Mouse (Mus musculus) skeletal muscle tissue, adult 2 months (tissue): ENCODE results near the gene B3galnt2.
A peak's percentile ranks its signal among the peaks of the same experiment; 100 is the strongest.
"Not testable (repeated sequence)": the region's sequence is repeated elsewhere in the genome, so short reads cannot be mapped to it uniquely, and the experiment has no call there.

ENCODE experiments used
- DNase-seq: peaks from one replicate; pipeline ENCODE4 v3.0.0-alpha.2; 2012; ENCODE audit warnings: low read depth, low spot score

The B3galnt2 gene

GRCm38 (mm10) chr13:13953874-13954832 lies at the start of gene B3galnt2:
Gene B3galnt2, plus strand, starts transcription at chr13:13954469.
- DNase-seq: peak; percentile 99

- no peak for DNase-seq
Measured at GRCm38 (mm10) chr13:13911341-13911740, 42.9 kb upstream of the B3galnt2 start.

GRCm38 (mm10) chr13:13919396-13919795 lies 34.9 kb upstream of the B3galnt2 start:
- no peak for DNase-seq

- DNase-seq: no peak
Measured at GRCm38 (mm10) chr13:13922526-13922925, 31.7 kb upstream of the B3galnt2 start.

GRCm38 (mm10) chr13:13929982-13930381 lies 24.3 kb upstream of the B3galnt2 start:
- no peak for DNase-seq

GRCm38 (mm10) chr13:13954931-13955330 lies 662 bp downstream of the B3galnt2 start:
- DNase-seq: peak; percentile 52

- DNase-seq: no peak
Measured at GRCm38 (mm10) chr13:13956686-13957085, 2.4 kb downstream of the B3galnt2 start.

GRCm38 (mm10) chr13:13960211-13960610 lies 5.9 kb downstream of the B3galnt2 start:
- peak; percentile 55 for DNase-seq

- no peak for DNase-seq
Measured at GRCm38 (mm10) chr13:13961046-13961445, 6.8 kb downstream of the B3galnt2 start.

GRCm38 (mm10) chr13:13965388-13965964 lies 11.2 kb downstream of the B3galnt2 start:
- DNase-seq: no peak

- DNase-seq: no peak
Measured at GRCm38 (mm10) chr13:13966172-13966571, 11.9 kb downstream of the B3galnt2 start.

- DNase-seq: peak; percentile 84
Measured at GRCm38 (mm10) chr13:13968629-13969111, 14.4 kb downstream of the B3galnt2 start.

GRCm38 (mm10) chr13:13969796-13970195 lies 15.5 kb downstream of the B3galnt2 start:
- no peak for DNase-seq

GRCm38 (mm10) chr13:13981842-13982241 lies 27.6 kb downstream of the B3galnt2 start:
- not testable (repeated sequence) for DNase-seq

- DNase-seq: no peak
Measured at GRCm38 (mm10) chr13:13983523-13983922, 29.3 kb downstream of the B3galnt2 start.

GRCm38 (mm10) chr13:13989135-13989534 lies 34.9 kb downstream of the B3galnt2 start:
- no peak for DNase-seq

- DNase-seq: no peak
Measured at GRCm38 (mm10) chr13:13990391-13990790, 36.1 kb downstream of the B3galnt2 start.

GRCm38 (mm10) chr13:13993041-13993440 lies 38.8 kb downstream of the B3galnt2 start:
- no peak for DNase-seq

- peak; percentile 85 for DNase-seq
Measured at GRCm38 (mm10) chr13:13995046-13995445, 40.8 kb downstream of the B3galnt2 start.

GRCm38 (mm10) chr13:13997476-13997875 lies 43.2 kb downstream of the B3galnt2 start:
- no peak for DNase-seq

GRCm38 (mm10) chr13:14002706-14003105 lies 48.4 kb downstream of the B3galnt2 start:
- DNase-seq: no peak

GRCm38 (mm10) chr13:14004086-14004485 lies 49.8 kb downstream of the B3galnt2 start:
- DNase-seq: no peak

- no peak for DNase-seq
Measured at GRCm38 (mm10) chr13:14004999-14005398, 50.7 kb downstream of the B3galnt2 start.
